Mouse (Mus musculus) layer of hippocampus, adult 2 months (tissue): ENCODE data around the gene Duox2. TPM values are rescaled to one million over a fixed set of nuclear protein-coding genes. Genes with fewer than 3 reads are reported as not detected.
"Not testable (repeated sequence)": the region's sequence is repeated elsewhere in the genome, so short reads cannot be mapped to it uniquely, and the experiment has no call there.

Experiments
- DNase-seq, 2 experiments: peaks; one replicate each; pipeline ENCODE4 v3.0.0; 2022; ENCODE audit warnings: low spot score in 2 of 2
- H3K27ac ChIP-seq: fragments of 200-600 bp; 2 replicates; pipeline ENCODE4 v1.8.1; 2022
- H3K4me3 ChIP-seq: fragments of 200-600 bp; 2 replicates; pipeline ENCODE4 v1.8.1; 2022; ENCODE audit warnings: mild to moderate bottlenecking
- CTCF ChIP-seq: fragments of 200-600 bp; conservative IDR thresholded peaks from 2 replicates; pipeline ENCODE4 v1.8.1; 2022; ENCODE audit warnings: antibody characterized with exemption, mild to moderate bottlenecking, moderate library complexity
- long read RNA-seq, 2 experiments: library from polyadenylated mRNA; stranded (forward); transcript quantifications; one replicate each; pipeline ENCODE4 v2.0.0; 2021; ENCODE audit warnings: borderline mapping rate in 2 of 2
- total RNA-seq, 2 experiments: library from RNA; stranded (reverse); gene quantifications; 2 replicates each; pipeline ENCODE4 v1.2.3; 2021

Duox2 gene
- under 1 TPM in 1 of 2 experiments, not detected in 1; 0.08 TPM for total RNA-seq
- long read RNA-seq, experiment 1, result 0 reads
- long read RNA-seq, experiment 2, result 0 reads

- Histone ChIP-seq H3K27ac (no peak within 1 kb of the TSS), H3K4me3 (no peak within 1 kb of the TSS)
- TF ChIP-seq CTCF, result no peak
- DNase-seq, result no peak
These were observed at the start of gene Duox2 for GRCm38 (mm10) chr2:122298096-122298499. Duox2 (minus strand) TSS chr2:122298449.

GRCm38 (mm10) chr2:122347257-122347656 lies 49.0 kb upstream of the Duox2 start:
- no peak overlapping the region for H3K4me3 ChIP-seq
- no peak overlapping the region for H3K27ac ChIP-seq
- TF ChIP-seq CTCF, result no peak
- DNase-seq, result no peak

- H3K4me3 ChIP-seq, H3K27ac ChIP-seq, DNase-seq: not testable (repeated sequence)
These were observed 47.9 kb upstream of the Duox2 start for GRCm38 (mm10) chr2:122346164-122346563.

GRCm38 (mm10) chr2:122345106-122345893 lies 47.1 kb upstream of the Duox2 start:
- no peak for DNase-seq
- Histone ChIP-seq H3K4me3 (no peak overlapping the region), H3K27ac (no peak overlapping the region)
- TF ChIP-seq CTCF, result peak; percentile 27; the same call in 1 of the 2 replicates

- no peak for TF ChIP-seq CTCF
- DNase-seq, result no peak
- no peak overlapping the region for H3K4me3 ChIP-seq
These were observed 39.0 kb upstream of the Duox2 start for GRCm38 (mm10) chr2:122337291-122337690.

GRCm38 (mm10) chr2:122334170-122334569 lies 35.9 kb upstream of the Duox2 start:
- TF ChIP-seq CTCF, result no peak
- no peak for DNase-seq
- Histone ChIP-seq H3K4me3 (no peak overlapping the region), H3K27ac (no peak overlapping the region)

More at GRCm38 (mm10) chr2:122337291-122337690, 39.0 kb upstream of the Duox2 start:
- H3K27ac ChIP-seq, result no peak overlapping the region

- no peak for DNase-seq
- no peak overlapping the region for H3K4me3 ChIP-seq
- no peak overlapping the region for H3K27ac ChIP-seq
- TF ChIP-seq CTCF, result no peak
These were observed 34.0 kb upstream of the Duox2 start for GRCm38 (mm10) chr2:122332222-122332621.

- H3K27ac ChIP-seq, H3K4me3 ChIP-seq, DNase-seq: not testable (repeated sequence)
These were observed 32.1 kb upstream of the Duox2 start for GRCm38 (mm10) chr2:122330317-122330716.

GRCm38 (mm10) chr2:122327986-122328385 lies 29.7 kb upstream of the Duox2 start:
- TF ChIP-seq CTCF, result no peak
- H3K4me3 ChIP-seq, result no peak overlapping the region
- no peak overlapping the region for H3K27ac ChIP-seq
- no peak for DNase-seq

GRCm38 (mm10) chr2:122325361-122325760 lies 27.1 kb upstream of the Duox2 start:
- DNase-seq, result no peak
- no peak overlapping the region for H3K27ac ChIP-seq
- TF ChIP-seq CTCF, result no peak
- no peak overlapping the region for H3K4me3 ChIP-seq

GRCm38 (mm10) chr2:122324586-122324985 lies 26.3 kb upstream of the Duox2 start:
- no peak overlapping the region for H3K27ac ChIP-seq
- no peak overlapping the region for H3K4me3 ChIP-seq
- DNase-seq, result no peak
- TF ChIP-seq CTCF, result no peak

- TF ChIP-seq CTCF, result no peak
- Histone ChIP-seq H3K4me3 (no peak overlapping the region), H3K27ac (no peak overlapping the region)
- DNase-seq, result no peak
These were observed 25.7 kb upstream of the Duox2 start for GRCm38 (mm10) chr2:122323960-122324359.

GRCm38 (mm10) chr2:122317384-122317783 lies 19.1 kb upstream of the Duox2 start:
- no peak overlapping the region for H3K4me3 ChIP-seq
- TF ChIP-seq CTCF, result no peak
- H3K27ac ChIP-seq, result no peak overlapping the region
- no peak for DNase-seq

GRCm38 (mm10) chr2:122315372-122315771 lies 17.1 kb upstream of the Duox2 start, which contains the start of gene Duox1:
Duox1 (plus strand) TSS chr2:122315672.
- Histone ChIP-seq H3K4me3 (no peak within 1 kb of the TSS), H3K27ac (no peak within 1 kb of the TSS)

More at GRCm38 (mm10) chr2:122315372-122315771, 17.1 kb upstream of the Duox2 start, which contains the start of gene Duox1:
- DNase-seq, result no peak
- TF ChIP-seq CTCF, result no peak
